Mouse (Mus musculus): ENCODE measurements around the gene Gm11444.

DNA sequence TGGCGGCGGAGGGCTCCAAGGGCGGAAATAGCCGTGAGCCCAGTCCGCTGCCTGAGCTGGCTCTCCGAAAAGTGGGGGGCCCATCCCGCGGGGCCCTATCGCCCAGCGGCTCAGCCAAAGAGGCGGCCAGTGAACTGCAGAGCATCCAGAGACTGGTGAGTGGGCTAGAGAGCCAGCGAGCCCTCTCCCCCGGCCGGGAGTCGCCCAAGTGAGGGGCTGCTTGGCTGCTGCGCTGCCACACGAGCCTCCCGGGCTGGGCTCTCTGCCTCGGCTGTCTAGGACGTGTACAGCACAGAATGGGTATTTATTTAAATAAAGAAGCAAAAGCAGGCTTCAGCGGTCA lies 9.4 kb downstream of the Gm11444 start:
- TF ChIP-seq CTCF (IDR thresholded peaks at IDR 0.05; ENCODE audit: borderline replicate concordance, insufficient read depth, low read length) (no peak), POLR2A (IDR thresholded peaks at IDR 0.05; ENCODE audit: low read depth, low read length) (no peak)
